Mouse (Mus musculus): ENCODE results near the gene Urb1.

DNA sequence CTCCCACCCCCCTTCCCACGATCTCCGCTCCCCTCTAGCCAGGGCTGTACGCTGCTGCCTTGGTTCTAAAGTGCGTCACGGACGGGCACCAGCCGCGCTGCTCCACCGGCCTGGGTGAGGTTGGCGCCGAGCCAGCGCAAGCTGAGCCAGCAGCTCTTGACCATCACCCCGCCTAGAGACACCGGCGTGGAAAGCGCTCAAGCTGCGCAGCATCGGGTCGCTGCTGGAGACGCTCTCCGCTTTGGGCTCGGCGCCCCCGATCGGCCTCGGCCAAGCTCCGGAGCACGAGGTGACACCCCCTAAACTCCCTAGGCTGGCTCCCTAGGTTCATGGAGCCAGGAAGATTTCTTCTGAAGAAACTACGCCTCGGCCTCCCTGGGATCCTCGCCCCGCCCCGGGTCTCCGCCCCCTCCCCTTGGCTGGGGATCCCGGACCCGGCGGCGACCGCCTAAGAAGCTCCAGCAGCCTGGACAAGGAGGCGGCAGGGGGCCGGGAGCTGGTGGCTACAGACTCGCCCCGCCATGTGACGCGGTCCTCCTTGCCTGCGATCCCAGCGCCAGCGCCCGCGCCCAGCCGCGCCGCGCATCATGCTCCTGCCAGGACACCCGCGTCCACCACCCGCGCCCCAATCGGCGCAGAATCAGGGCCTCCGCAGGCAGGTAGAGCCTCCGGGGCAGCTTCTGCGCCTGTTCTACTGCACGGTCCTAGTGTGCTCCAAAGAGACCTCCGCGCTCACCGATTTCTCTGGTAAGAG lies 20.6 kb upstream of the Urb1 start:
- no peak for TF ChIP-seq POLR2A (IDR thresholded peaks at IDR 0.05; ENCODE audit: low read depth, low read length)
- TF ChIP-seq CTCF (IDR thresholded peaks at IDR 0.05; ENCODE audit: extremely low read depth, insufficient read depth, insufficient read length, insufficient replicate concordance), result no peak
